Mouse (Mus musculus) ovary, postnatal 14 days (tissue): ENCODE measurements around the gene Gpr12.
"Not testable (repeated sequence)": the region's sequence is repeated elsewhere in the genome, so short reads cannot be mapped to it uniquely, and the experiment has no call there.

Experiments
- DNase-seq: peaks from one replicate; pipeline ENCODE4 v3.0.0; 2022; ENCODE audit warnings: low spot score

Gene Gpr12

GRCm38 (mm10) chr5:146586357-146587070, 1.5 kb upstream of the Gpr12 start:
- no peak for DNase-seq

GRCm38 (mm10) chr5:146585307-146585651, 240 bp upstream of the Gpr12 start:
- no peak for DNase-seq

GRCm38 (mm10) chr5:146584156-146584477, 922 bp downstream of the Gpr12 start:
- no peak for DNase-seq

GRCm38 (mm10) chr5:146576668-146577067, 8.4 kb downstream of the Gpr12 start:
- no peak for DNase-seq

- DNase-seq, result not testable (repeated sequence)
These were observed 12.3 kb downstream of the Gpr12 start for GRCm38 (mm10) chr5:146572735-146573042.

- not testable (repeated sequence) for DNase-seq
These were observed 13.0 kb downstream of the Gpr12 start for GRCm38 (mm10) chr5:146571830-146572734.

- DNase-seq, result not testable (repeated sequence)
These were observed 14.9 kb downstream of the Gpr12 start for GRCm38 (mm10) chr5:146570179-146570578.

GRCm38 (mm10) chr5:146567054-146567453, 18.0 kb downstream of the Gpr12 start:
- no peak for DNase-seq

- DNase-seq, result no peak
These were observed 20.8 kb downstream of the Gpr12 start for GRCm38 (mm10) chr5:146564259-146564658.

GRCm38 (mm10) chr5:146555836-146556235, 29.2 kb downstream of the Gpr12 start, which contains the start of gene Gm3415:
Gene Gm3415, plus strand, starts transcription at chr5:146556136.
- DNase-seq, result not testable (repeated sequence)

- DNase-seq, result not testable (repeated sequence)
These were observed 47.7 kb downstream of the Gpr12 start, which contains the start of gene Gm3409 for GRCm38 (mm10) chr5:146537347-146537746. Gene Gm3409, plus strand, starts transcription at chr5:146537647.
